Mouse (Mus musculus): ENCODE data around the gene Tspear. TPM values are rescaled to one million over a fixed set of nuclear protein-coding genes. Genes with fewer than 3 reads are reported as not detected.

Gene Tspear
- total and polyA plus RNA-seq, 3 experiments = 1.8 to 3.8 TPM; not detected in 1

DNA sequence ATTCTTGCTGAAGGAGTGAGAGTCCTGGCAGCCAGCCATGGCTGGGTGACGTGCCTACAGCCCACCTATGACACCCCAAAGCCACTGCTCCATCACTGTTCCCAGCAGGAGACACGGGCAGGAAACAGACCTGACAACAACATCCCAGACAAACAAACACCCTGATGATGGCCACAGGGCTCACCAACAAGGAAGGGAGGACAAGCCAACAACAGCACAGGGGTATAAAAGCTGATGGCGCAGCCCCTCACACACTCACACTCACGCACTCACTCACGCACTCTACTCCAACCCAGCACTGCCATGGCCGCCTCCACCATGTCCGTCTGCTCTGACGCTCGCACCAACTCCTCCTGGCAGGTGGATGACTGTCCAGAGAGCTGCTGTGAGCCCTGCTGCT is 166.2 kb downstream of the Tspear start, which contains the start of gene Gm10318:
Gene Gm10318, plus strand, starts transcription at position 301 of the 400 bp plus-strand sequence.
- Histone ChIP-seq H3K9ac (ENCODE audit: control insufficient read depth, low read depth, low read length, poor library complexity, severe bottlenecking) (no peak within 1 kb of the TSS), H3K27ac (ENCODE audit: control insufficient read depth, low read depth, low read length) (no peak within 1 kb of the TSS), H3K4me3 (ENCODE audit: control insufficient read depth in 1 of 2, insufficient read depth in 1 of 2, low read depth in 2 of 2, low read length in 2 of 2) (no peak within 1 kb of the TSS), H3K4me1 (ENCODE audit: control insufficient read depth in 1 of 2, insufficient read depth in 2 of 2, low read length in 2 of 2) (no peaks in the 10 kb centered on the region), H3K27me3 (ENCODE audit: control insufficient read depth in 1 of 2, insufficient read depth in 2 of 2, low read length in 2 of 2) (peaks cover 0 to 3% of the 10 kb centered on the region in 2 experiments; a peak in 2 of 4 replicates), H3K36me3 (ENCODE audit: control insufficient read depth in 1 of 2, insufficient read depth in 2 of 2, low read length in 2 of 2) (no peaks in the 10 kb centered on the region), H3K79me2 (ENCODE audit: control insufficient read depth, insufficient read depth, low read length, poor library complexity) (no peaks in the 10 kb centered on the region), H3K9me3 (replicated peaks; ENCODE audit: insufficient read depth, low read length) (no peaks in the 10 kb centered on the region)
- TF ChIP-seq UBTF (IDR thresholded peaks at IDR 0.05; ENCODE audit: borderline replicate concordance, insufficient read depth, low read depth, low read length) (no peak), TAL1 (IDR thresholded peaks at IDR 0.05; ENCODE audit: low read length) (no peak), MYC (IDR thresholded peaks at IDR 0.05; ENCODE audit: low read depth, low read length) (no peak), MEF2A (IDR thresholded peaks at IDR 0.05; ENCODE audit: extremely low read depth, insufficient replicate concordance, low read depth, low read length, poor library complexity, severe bottlenecking) (no peak), USF1 (IDR thresholded peaks at IDR 0.05; ENCODE audit: low read depth, low read length) (no peak), ZNF384 (IDR thresholded peaks at IDR 0.05; ENCODE audit: low read depth, low read length) (no peak), MAZ (IDR thresholded peaks at IDR 0.05; ENCODE audit: low read depth, low read length) (no peak), ETS1 (IDR thresholded peaks at IDR 0.05; ENCODE audit: low read depth, low read length) (no peak), ZKSCAN1 (IDR thresholded peaks at IDR 0.05; ENCODE audit: low read depth, low read length) (no peak), POLR2A (IDR thresholded peaks at IDR 0.05; ENCODE audit: control insufficient read depth in 1 of 2, insufficient read depth in 1 of 2, low read depth in 1 of 2, low read length in 2 of 2, poor library complexity in 1 of 2) (no peak), MXI1 (IDR thresholded peaks at IDR 0.05; ENCODE audit: low read depth, low read length) (no peak), TBP (IDR thresholded peaks at IDR 0.05; ENCODE audit: low read depth, low read length) (no peak), POLR2AphosphoS2 (IDR thresholded peaks at IDR 0.05; ENCODE audit: low read length) (no peak)
- no peak for DNase-seq (ENCODE audit: low read depth, low spot score)

DNA sequence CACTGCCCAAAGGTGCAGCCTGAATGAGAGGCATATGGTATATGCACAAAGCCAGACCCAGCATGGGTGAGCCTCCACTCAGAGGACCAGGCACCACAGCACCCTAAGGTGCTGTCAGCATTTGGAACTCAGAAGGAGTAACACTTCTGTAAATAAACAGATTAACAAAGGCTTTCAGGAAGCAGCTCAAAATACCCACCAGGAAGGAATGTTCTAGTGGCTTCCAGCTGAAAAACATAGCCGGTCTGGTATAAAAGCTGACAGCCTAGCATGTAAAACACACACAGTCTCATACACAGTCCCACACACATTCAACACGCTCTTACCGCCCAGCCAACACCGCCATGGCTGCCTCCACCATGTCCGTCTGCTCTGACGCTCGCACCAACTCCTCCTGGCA is 175.3 kb downstream of the Tspear start, which contains the start of gene Gm3285:
Gene Gm3285, plus strand, starts transcription at position 301 of the 400 bp plus-strand sequence.
- no peaks in the 10 kb centered on the region for H3K9me3 ChIP-seq (replicated peaks; ENCODE audit: insufficient read depth, low read length)
- DNase-seq (ENCODE audit: low read depth, low spot score) = no peak
- H3K9ac ChIP-seq (ENCODE audit: control insufficient read depth, low read depth, low read length, poor library complexity, severe bottlenecking) = no peak within 1 kb of the TSS
- H3K36me3 ChIP-seq (ENCODE audit: control insufficient read depth in 1 of 2, insufficient read depth in 2 of 2, low read length in 2 of 2) = no peaks in the 10 kb centered on the region
- H3K79me2 ChIP-seq (ENCODE audit: control insufficient read depth, insufficient read depth, low read length, poor library complexity) = no peaks in the 10 kb centered on the region
- H3K4me1 ChIP-seq (ENCODE audit: control insufficient read depth in 1 of 2, insufficient read depth in 2 of 2, low read length in 2 of 2) = peaks cover 0 to 6% of the 10 kb centered on the region in 2 experiments; a peak in 1 of 4 replicates
- no peak within 1 kb of the TSS for H3K4me3 ChIP-seq (ENCODE audit: control insufficient read depth in 1 of 2, insufficient read depth in 1 of 2, low read depth in 2 of 2, low read length in 2 of 2)
- H3K27me3 ChIP-seq (ENCODE audit: control insufficient read depth in 1 of 2, insufficient read depth in 2 of 2, low read length in 2 of 2) = peaks cover 0 to 5% of the 10 kb centered on the region in 2 experiments; a peak in 1 of 4 replicates
- no peak for TF ChIP-seq GATA1 (IDR thresholded peaks at IDR 0.05; ENCODE audit: low read depth, low read length)
- TF ChIP-seq CHD2 (IDR thresholded peaks at IDR 0.05; ENCODE audit: low read length) = no peak
- TF ChIP-seq CHD1 (IDR thresholded peaks at IDR 0.05; ENCODE audit: low read depth, low read length) = no peak
- TF ChIP-seq RAD21 (IDR thresholded peaks at IDR 0.05; ENCODE audit: low read depth, low read length) = no peak
- no peak for TF ChIP-seq JUND (IDR thresholded peaks at IDR 0.05; ENCODE audit: low read depth, low read length)
- TF ChIP-seq ELF1 (IDR thresholded peaks at IDR 0.05; ENCODE audit: low read depth, low read length) = no peak
- TF ChIP-seq ZC3H11A (IDR thresholded peaks at IDR 0.05; ENCODE audit: low read depth, low read length) = no peak
- no peak for TF ChIP-seq RCOR1 (IDR thresholded peaks at IDR 0.05; ENCODE audit: low read depth, low read length)
- no peak for TF ChIP-seq ZNF384 (IDR thresholded peaks at IDR 0.05; ENCODE audit: low read depth, low read length)
- no peak within 1 kb of the TSS for H3K27ac ChIP-seq (ENCODE audit: control insufficient read depth, low read depth, low read length)
